Mouse (Mus musculus): Measurements from ENCODE around the gene Gtf2ird1. TPM values are rescaled to one million over a fixed set of nuclear protein-coding genes. Genes with fewer than 3 reads are reported as not detected.
A peak's percentile ranks its signal among the peaks of the same experiment; 100 is the strongest.

Gtf2ird1 gene
- polyA plus RNA-seq, 1 experiment, result 22.4 TPM

DNA sequence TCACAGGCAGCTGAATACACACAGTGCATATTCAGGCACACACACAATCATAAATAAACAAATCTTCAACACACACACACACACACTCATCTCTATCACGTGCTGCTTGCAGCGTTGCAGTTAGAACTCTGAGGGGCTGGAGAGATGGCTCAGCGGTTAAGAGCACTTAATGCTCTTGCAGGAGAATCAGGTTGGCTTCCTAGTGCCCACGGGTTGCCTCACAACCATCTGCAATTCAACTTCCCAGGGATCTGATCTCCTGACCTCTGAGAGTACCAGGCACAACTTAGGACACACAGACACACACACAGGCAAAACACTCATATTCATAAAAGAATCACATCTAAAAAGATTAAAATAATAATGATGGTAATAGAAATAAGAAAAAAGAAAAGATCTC, 39.3 kb upstream of the Gtf2ird1 start:
- TF ChIP-seq CTCF (conservative IDR thresholded peaks at IDR 0.05; ENCODE audit: insufficient read depth, insufficient read length, low read depth, low read length), result no peak
- no peak for TF ChIP-seq POLR2A (IDR thresholded peaks at IDR 0.05; ENCODE audit: low read depth, low read length)
- Histone ChIP-seq H3K4me1 (ENCODE audit: control insufficient read depth, insufficient read depth, low read length) (no peaks in the 10 kb centered on the region; the same call in 1 of the 2 replicates), H3K36me3 (ENCODE audit: control insufficient read depth, insufficient read depth, low read length) (no peaks in the 10 kb centered on the region), H3K27ac (ENCODE audit: insufficient read depth, low read depth, low read length) (no peak overlapping the region), H3K27me3 (replicated peaks; ENCODE audit: control insufficient read depth, insufficient read depth, low read length) (no peaks in the 10 kb centered on the region), H3K4me3 (ENCODE audit: insufficient read depth, low read depth, low read length) (no peak overlapping the region)
- no peak for DNase-seq
- WGBS, result 81% methylated on average over 4 of the region's 4 CpGs

DNA sequence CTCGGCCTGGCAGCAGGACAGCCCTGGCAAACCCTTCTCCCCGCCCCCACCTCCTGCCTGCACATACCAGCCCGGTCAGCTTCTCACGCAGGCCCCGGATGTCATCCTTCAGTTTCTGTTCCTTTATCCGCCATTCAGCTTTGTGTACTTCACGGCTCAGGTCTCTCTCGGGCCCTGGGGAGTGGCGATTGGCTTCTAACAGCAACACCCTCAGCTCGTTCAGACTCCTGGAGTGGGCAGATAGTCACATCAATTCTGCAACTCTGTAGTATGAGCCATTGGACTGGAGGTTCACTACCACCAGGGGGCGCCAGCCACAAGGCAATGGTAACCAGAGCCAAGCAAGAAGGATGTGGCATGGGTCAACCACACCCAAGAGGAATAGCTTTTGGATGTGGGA, 37.6 kb upstream of the Gtf2ird1 start:
- WGBS, result 43% methylated on average over 11 of the region's 11 CpGs
- H3K27ac ChIP-seq (ENCODE audit: insufficient read depth, low read depth, low read length), result no peak overlapping the region
- no peaks in the 10 kb centered on the region for H3K36me3 ChIP-seq (ENCODE audit: control insufficient read depth, insufficient read depth, low read length)

DNA sequence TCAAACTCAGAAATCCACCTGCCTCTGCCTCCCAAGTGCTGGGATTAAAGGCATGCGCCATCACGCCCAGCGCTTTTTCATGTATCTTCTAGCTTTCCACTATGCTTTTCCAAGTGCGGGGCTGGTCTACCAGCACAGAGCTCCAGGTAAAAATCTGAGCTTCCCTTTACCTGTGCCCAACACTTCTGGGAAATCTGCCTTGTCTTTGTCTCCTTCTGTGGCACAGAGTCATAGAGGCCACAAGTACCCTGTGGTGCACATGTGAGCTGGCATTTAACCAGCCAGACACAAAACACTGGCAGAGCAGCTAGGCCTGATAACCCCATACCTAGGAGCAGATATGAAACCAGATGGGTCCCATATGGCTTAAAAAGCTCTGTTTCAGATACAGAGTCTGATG, 36.4 kb upstream of the Gtf2ird1 start:
- H3K4me3 ChIP-seq (ENCODE audit: insufficient read depth, low read depth, low read length), result no peak overlapping the region
- no peaks in the 10 kb centered on the region for H3K36me3 ChIP-seq (ENCODE audit: control insufficient read depth, insufficient read depth, low read length)
- no peaks in the 10 kb centered on the region; the same call in 1 of the 2 replicates for H3K4me1 ChIP-seq (ENCODE audit: control insufficient read depth, insufficient read depth, low read length)
- TF ChIP-seq POLR2A (IDR thresholded peaks at IDR 0.05; ENCODE audit: low read depth, low read length) (no peak), CTCF (conservative IDR thresholded peaks at IDR 0.05; ENCODE audit: insufficient read depth, insufficient read length, low read depth, low read length) (no peak)
- no peaks in the 10 kb centered on the region for H3K27me3 ChIP-seq (replicated peaks; ENCODE audit: control insufficient read depth, insufficient read depth, low read length)
- WGBS, result 97% methylated on average over 4 of the region's 4 CpGs
- H3K27ac ChIP-seq (ENCODE audit: insufficient read depth, low read depth, low read length), result no peak overlapping the region
- no peak for DNase-seq

More for the DNA sequence above, 37.6 kb upstream of the Gtf2ird1 start:
- peak; percentile 92 for DNase-seq
- Histone ChIP-seq H3K4me1 (ENCODE audit: control insufficient read depth, insufficient read depth, low read length) (no peaks in the 10 kb centered on the region; the same call in 1 of the 2 replicates), H3K4me3 (ENCODE audit: insufficient read depth, low read depth, low read length) (no peak overlapping the region), H3K27me3 (replicated peaks; ENCODE audit: control insufficient read depth, insufficient read depth, low read length) (no peaks in the 10 kb centered on the region)
- TF ChIP-seq POLR2A (IDR thresholded peaks at IDR 0.05; ENCODE audit: low read depth, low read length) (no peak), CTCF (conservative IDR thresholded peaks at IDR 0.05; ENCODE audit: insufficient read depth, insufficient read length, low read depth, low read length) (peak; percentile 97)

DNA sequence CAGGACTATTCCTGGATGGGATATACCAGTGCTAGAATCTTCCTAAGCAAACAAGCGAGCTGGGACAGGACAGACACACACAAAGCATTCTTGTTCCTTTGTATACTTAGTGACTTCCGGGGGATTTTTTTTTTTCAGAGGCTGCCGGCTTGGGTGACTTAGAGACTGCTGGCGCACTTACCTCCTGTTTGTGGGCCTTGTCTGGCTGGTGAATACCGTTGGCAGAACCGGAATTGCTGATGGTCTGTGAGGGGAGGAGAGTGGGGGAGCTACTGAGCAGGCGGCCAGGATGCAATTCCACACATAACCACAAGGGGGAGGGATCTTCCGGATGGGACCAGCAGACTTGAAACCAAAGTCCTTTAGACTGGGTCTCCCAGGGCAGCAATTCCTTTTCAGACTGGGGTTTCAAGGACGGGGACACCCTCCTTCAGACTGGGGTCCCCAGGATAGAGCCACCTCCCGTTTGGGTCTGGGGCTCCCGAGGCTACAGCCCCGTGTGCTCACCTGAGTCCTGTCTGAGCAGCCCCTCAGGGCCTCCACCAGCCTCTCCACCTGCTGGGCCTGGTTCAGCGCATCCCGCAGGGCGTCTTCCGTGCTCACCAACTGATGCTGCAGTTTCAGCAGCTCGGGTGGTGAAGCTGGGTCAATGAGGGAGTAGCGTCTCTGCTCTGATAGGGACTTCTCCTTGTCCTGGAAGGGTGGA, 35.3 kb upstream of the Gtf2ird1 start:
- DNase-seq, result peak; percentile 85
- Histone ChIP-seq H3K4me3 (ENCODE audit: insufficient read depth, low read depth, low read length) (no peak overlapping the region), H3K27ac (ENCODE audit: insufficient read depth, low read depth, low read length) (no peak overlapping the region), H3K36me3 (ENCODE audit: control insufficient read depth, insufficient read depth, low read length) (no peaks in the 10 kb centered on the region), H3K27me3 (replicated peaks; ENCODE audit: control insufficient read depth, insufficient read depth, low read length) (no peaks in the 10 kb centered on the region), H3K4me1 (ENCODE audit: control insufficient read depth, insufficient read depth, low read length) (no peaks in the 10 kb centered on the region; the same call in 1 of the 2 replicates)
- WGBS, result 36% methylated on average over 18 of the region's 18 CpGs
- peak; percentile 86 for TF ChIP-seq CTCF (conservative IDR thresholded peaks at IDR 0.05; ENCODE audit: insufficient read depth, insufficient read length, low read depth, low read length)
- TF ChIP-seq POLR2A (IDR thresholded peaks at IDR 0.05; ENCODE audit: low read depth, low read length), result no peak

DNA sequence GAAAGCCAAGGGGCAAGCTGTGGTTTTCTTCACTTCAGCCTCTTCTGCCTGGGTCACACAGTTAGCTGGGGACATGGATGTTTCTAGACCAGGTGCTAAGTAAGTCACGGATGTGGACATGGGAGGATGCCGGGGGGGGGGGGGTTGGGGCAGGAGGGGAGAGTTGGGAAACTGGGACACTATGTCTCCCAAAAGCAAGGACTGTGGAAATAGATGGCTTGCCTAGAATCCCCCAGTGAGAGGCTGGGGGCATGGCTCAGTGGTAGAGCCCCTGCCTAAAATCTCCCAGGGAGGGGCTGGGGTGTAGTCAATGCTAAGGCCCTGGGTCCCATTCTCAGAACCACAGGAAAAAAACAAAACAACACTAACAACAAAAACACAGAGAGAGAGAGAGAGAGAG, 34.7 kb upstream of the Gtf2ird1 start:
- no peaks in the 10 kb centered on the region for H3K36me3 ChIP-seq (ENCODE audit: control insufficient read depth, insufficient read depth, low read length)

DNA sequence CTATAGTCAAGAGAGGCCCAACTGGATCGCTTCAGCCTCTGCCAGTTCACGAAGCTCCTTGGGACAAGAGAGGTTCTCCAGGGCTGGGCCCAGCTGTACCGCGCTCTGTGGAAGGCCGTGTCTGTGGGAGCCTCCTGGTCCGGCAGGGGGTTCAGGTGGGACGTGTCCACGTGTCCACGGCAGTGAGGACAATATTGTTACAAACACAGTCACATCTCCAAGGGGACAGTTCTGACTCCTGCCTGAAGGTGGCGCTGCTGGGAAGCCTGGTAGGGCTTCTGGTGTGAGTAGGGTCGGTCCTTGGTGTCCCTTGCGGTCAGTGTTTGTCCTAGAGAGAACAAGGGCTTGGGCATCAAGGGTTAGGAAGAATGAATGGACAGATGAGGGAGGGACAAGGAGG, 33.9 kb upstream of the Gtf2ird1 start:
- Histone ChIP-seq H3K27me3 (replicated peaks; ENCODE audit: control insufficient read depth, insufficient read depth, low read length) (no peaks in the 10 kb centered on the region), H3K36me3 (ENCODE audit: control insufficient read depth, insufficient read depth, low read length) (no peaks in the 10 kb centered on the region), H3K27ac (ENCODE audit: insufficient read depth, low read depth, low read length) (no peak overlapping the region), H3K4me1 (ENCODE audit: control insufficient read depth, insufficient read depth, low read length) (no peaks in the 10 kb centered on the region; the same call in 1 of the 2 replicates), H3K4me3 (ENCODE audit: insufficient read depth, low read depth, low read length) (no peak overlapping the region)
- no peak for DNase-seq
- TF ChIP-seq CTCF (conservative IDR thresholded peaks at IDR 0.05; ENCODE audit: insufficient read depth, insufficient read length, low read depth, low read length) (peak; percentile 45), POLR2A (IDR thresholded peaks at IDR 0.05; ENCODE audit: low read depth, low read length) (no peak)
- WGBS, result 90% methylated on average over 12 of the region's 12 CpGs

More for the DNA sequence above, 34.7 kb upstream of the Gtf2ird1 start:
- Histone ChIP-seq H3K27ac (ENCODE audit: insufficient read depth, low read depth, low read length) (no peak overlapping the region), H3K4me1 (ENCODE audit: control insufficient read depth, insufficient read depth, low read length) (no peaks in the 10 kb centered on the region; the same call in 1 of the 2 replicates), H3K27me3 (replicated peaks; ENCODE audit: control insufficient read depth, insufficient read depth, low read length) (no peaks in the 10 kb centered on the region), H3K4me3 (ENCODE audit: insufficient read depth, low read depth, low read length) (no peak overlapping the region)
- WGBS, result 91% methylated on average over 2 of the region's 2 CpGs
- TF ChIP-seq CTCF (conservative IDR thresholded peaks at IDR 0.05; ENCODE audit: insufficient read depth, insufficient read length, low read depth, low read length) (no peak), POLR2A (IDR thresholded peaks at IDR 0.05; ENCODE audit: low read depth, low read length) (no peak)
- DNase-seq, result no peak

DNA sequence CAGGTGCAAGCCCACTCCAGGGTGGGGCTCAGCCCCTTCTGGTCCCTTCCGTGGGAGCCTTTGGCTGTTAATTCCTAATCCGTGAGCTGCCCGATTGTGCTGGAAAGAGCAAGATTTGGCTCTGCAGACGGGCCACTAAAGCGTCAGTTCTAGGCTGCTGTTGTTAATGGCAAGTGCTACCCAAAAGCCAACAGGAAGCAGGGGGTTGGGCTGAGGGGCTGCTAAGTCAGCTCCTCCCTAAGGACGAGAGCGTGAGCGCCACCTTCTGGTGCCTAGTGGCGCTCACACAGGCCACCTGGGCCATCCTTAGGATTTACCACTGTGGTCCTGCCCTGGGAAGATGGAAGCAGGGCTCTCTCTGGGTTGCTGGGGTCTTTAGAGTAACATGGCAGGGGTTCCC, 33.1 kb upstream of the Gtf2ird1 start:
- Histone ChIP-seq H3K4me1 (ENCODE audit: control insufficient read depth, insufficient read depth, low read length) (no peaks in the 10 kb centered on the region; the same call in 1 of the 2 replicates), H3K4me3 (ENCODE audit: insufficient read depth, low read depth, low read length) (no peak overlapping the region), H3K27ac (ENCODE audit: insufficient read depth, low read depth, low read length) (no peak overlapping the region), H3K27me3 (replicated peaks; ENCODE audit: control insufficient read depth, insufficient read depth, low read length) (no peaks in the 10 kb centered on the region), H3K36me3 (ENCODE audit: control insufficient read depth, insufficient read depth, low read length) (no peaks in the 10 kb centered on the region)
- peak; percentile 24 for DNase-seq
- no peak for TF ChIP-seq POLR2A (IDR thresholded peaks at IDR 0.05; ENCODE audit: low read depth, low read length)
- peak; percentile 48 for TF ChIP-seq CTCF (conservative IDR thresholded peaks at IDR 0.05; ENCODE audit: insufficient read depth, insufficient read length, low read depth, low read length)
- WGBS, result 45% methylated on average over 9 of the region's 9 CpGs
